Mouse (Mus musculus): ENCODE results near the gene Tmem184b.

Tmem184b gene

DNA sequence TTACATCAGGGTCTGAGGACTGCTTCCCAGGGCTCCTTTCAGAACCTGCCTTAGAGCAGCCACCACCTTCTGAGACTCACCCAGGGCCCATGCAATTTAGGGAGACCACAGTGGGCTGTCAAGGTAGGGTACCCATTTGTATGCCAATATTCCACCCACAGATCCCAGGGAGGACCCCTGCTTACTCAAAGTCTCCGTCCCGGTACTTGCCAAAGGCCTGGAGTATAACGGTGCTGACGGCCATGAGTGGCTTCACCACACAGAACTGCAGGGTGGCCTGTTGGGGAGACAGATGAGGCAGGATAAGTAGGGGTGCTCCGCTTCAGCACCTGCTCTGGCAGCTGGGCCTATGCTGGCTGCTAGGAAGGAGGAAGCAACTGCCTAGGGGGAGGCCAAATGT lies 37.0 kb downstream of the Tmem184b start:
- no peak for DNase-seq (ENCODE audit: low read depth)

DNA sequence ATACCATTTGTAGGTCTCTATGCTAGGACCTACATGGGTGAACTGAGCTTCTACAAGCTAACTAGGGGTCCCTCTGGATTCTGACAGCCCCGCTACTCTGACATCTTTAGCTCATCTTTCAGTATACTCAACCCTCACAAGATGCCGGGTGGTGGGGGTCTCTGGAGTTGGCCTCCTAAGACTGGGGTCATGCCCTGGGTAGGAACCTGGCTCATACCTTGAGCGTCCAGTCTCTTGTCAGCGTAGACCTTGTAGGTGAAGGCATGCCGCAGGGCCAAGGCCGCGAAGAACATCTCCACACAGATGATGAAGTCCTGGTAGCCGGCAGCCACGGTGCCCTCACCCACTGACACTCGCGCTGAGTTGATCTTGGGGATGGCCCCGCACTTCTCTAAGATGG lies 38.3 kb downstream of the Tmem184b start:
- DNase-seq (ENCODE audit: low read depth), result no peak

DNA sequence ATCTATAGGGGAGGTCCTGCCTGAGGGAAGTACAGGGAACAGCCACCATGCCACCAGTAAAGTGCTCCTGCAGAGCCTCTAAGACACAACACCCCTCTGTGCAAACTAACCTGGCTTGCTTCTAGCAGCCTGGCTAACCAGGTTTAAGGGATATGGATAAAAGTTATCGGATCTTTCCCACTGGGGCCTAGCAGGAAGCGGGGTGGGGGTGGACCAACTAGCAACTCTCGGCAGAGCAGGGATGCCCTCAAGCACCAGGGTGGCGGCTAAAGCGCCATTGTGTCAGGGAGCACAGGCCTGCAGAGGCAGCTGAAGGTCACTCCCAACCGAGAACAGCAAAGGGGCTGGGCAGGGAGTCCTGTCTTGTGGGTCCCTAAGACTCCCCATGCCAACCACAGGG lies 39.2 kb downstream of the Tmem184b start:
- DNase-seq (ENCODE audit: low read depth), result no peak

DNA sequence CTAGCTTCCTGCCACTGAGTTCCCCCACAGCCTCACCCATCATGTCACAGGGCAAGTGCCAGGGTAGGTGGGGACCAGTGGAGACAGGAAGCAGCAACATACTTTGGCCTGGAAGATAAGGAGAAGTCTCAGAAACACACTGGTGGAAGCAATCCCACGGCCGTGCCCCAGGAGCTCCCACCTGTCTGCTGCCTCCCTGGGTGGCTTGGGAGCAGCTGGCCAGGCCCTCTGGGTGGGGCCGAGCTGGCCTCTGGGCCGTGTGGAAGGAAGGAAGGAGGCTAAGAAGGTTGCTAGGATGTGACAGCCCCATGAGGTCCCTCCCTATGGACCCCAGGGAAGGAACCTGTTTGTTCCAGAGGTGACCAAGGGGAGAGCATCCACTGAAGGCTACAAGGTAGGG lies 42.3 kb downstream of the Tmem184b start:
- DNase-seq (ENCODE audit: low read depth), result no peak

DNA sequence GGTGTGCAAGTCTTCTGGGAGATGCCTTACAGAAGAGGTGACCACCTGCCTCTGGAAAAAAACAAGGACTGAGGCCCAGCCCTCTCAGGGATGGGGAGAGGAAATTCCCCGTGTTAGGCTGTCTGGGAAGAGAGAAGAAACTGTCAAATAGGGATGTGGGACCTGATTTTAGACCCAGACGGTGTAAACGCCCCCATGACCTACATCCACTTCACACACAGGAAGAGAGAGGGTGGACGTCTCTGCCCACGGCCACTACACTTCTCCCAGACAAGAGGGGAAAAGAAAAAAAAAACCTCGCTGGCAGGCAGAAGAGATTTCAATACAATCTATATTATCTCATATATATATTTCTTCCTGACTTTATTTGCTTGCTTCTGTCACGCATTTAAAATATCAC lies 43.0 kb downstream of the Tmem184b start:
- no peak for DNase-seq (ENCODE audit: low read depth)

DNA sequence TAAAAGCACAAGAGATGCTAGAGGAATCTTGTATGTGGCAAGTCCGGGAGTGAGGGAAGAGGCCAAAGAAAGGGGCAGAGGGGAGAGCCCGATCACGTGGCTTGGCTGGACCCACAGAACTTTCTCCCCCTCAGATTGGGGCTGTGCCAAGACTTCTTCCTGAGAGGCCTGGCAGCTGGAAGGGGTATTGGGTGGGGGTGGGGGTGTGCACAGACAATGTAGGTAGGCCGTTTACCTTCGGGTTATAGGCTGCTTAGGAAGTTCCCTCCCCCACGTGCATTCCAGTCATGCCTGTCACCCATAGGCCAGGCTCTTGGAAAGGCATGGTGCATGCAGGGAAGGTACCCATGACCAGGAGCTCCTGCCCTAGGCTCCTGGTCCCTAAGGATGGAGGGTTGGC lies 43.4 kb downstream of the Tmem184b start:
- no peak for DNase-seq (ENCODE audit: low read depth)

DNA sequence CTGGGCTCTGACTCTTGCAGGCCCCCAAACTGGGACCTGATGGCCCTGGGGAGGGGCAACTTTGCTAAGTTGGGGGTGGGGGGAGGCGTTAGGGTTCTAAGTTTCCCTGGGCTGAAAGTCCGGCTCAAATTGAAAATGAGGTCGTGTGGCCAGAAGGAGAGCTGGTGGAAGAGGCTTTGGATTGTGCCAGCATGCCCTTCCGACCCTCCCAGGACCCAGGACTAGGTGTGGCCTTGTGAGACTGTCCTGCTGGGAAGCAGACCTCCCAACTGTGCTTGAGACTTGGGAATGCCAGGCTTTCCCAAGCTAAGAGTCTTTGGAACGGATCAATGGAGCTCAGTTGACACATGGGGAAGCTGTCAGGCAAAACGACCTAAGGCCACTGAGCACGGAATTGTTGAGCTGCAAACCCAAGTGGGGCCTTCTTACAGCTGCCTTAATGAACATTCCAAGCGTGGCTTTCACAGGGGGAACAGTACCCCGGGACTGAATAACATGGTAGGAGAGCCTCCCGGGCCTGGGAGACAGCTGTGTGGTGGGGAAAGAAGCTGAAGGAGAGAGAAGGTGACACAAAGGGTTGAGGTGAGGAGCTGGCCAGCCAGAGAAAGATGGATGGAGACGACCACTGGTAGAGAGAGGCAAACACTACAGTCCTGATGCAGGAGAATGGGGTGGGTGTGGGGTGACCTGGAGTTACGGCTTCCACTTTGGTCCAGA lies 45.2 kb downstream of the Tmem184b start:
- no peak for DNase-seq (ENCODE audit: low read depth)

DNA sequence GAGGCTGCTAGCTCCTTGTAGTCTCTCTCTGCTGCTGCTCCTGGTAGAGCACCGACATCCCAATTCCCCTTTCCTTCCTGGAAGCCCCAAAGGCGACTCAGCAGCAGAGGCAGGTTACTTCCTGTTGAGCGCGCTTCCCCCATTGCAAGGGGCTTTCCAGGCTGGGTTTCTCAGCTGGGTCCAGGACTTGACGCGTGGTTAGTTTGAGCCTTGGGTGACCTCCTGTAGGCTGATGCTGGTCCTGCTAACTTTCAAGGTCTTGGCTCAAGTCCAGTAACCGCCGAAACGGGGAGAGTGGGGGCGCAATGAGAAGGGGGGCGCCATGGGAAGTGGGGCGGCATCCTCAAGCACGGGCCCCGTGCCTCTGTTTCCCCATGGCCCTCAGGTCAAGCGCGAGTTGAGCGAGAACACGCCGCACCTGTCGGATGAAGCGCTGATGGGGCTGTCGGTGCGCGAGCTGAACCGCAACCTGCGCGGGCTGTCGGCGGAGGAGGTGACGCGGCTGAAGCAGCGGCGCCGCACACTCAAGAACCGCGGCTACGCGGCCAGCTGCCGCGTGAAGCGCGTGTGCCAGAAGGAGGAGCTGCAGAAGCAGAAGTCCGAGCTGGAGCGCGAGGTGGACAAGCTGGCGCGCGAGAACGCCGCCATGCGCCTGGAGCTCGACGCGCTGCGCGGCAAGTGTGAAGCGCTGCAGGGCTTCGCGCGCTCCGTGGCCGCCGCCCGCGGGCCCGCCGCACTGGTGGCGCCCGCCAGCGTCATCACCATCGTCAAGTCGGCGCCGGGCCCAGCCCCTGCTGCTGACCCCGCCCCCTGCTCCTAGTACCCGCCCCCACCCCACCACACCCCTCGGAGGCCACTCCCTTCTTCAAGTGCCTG lies 46.1 kb downstream of the Tmem184b start:
- DNase-seq (ENCODE audit: low read depth), result no peak

DNA sequence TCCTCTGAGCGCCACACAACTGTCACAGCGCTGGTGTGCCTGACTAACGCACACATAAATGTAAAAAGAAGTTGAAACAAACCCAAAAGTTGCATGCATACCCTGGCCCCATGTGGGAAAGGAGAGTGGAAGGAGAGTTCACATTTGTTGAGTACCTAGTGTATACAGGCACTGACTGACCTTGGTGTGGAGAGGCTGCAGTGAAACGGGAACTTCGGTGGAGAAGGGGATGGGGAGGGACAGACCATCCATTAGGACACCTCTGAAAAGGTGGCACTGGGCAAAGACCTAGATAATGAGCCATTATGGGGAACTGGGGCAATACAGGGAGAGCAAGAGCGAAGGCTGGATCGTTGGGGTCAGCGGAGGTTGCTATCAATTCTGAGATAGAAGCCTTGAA lies 46.9 kb downstream of the Tmem184b start:
- DNase-seq (ENCODE audit: low read depth), result no peak

DNA sequence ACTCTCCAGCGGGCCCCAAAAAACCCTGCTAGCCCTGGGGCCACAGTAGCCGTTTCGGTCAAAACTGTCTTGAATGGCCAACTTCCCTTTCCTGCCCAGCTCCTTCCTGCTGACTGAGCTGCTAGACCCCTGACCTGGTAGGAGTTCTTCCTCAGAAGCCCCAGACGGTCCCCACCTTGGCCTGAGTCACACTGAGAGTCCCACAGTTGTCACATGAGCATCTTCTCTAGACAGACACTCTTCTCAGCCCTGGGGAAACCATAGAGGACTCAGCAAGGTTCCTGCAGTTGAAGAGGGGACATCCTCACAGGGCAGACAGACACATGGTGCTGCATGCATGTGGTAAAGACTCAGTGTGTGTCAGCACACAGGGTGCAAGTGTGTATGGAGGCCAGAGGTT lies 48.8 kb downstream of the Tmem184b start:
- no peak for DNase-seq (ENCODE audit: low read depth)

DNA sequence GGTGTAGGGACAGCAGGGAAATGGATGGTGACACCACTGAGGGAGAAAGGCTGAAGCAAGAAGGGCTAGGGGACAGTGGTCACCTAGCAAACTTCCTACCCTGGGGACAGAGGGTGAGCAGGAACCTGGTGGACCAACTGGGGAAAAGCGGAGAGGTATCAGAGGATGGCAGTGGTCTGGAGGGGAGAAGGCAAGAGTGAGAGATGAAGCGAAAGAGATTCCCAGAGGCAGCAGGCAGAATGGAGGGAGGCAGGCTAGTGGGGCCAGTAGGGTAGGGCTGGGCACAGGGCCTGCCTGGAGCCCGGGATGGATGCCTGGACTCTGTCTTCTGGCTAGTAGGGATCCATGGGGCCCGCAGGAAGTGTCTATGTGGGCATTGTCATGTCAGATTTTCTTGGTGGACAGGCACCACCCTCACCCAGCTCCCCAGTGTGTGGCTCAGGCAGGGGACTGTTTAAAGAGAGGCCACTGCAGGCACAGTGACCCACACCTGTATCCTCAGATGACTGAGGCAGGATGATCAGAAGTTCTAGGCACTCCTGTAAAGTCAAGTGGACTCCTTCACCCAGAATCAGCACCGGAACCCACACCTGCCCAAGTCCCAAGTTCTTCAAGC lies 49.6 kb downstream of the Tmem184b start:
- DNase-seq (ENCODE audit: low read depth), result no peak

DNA sequence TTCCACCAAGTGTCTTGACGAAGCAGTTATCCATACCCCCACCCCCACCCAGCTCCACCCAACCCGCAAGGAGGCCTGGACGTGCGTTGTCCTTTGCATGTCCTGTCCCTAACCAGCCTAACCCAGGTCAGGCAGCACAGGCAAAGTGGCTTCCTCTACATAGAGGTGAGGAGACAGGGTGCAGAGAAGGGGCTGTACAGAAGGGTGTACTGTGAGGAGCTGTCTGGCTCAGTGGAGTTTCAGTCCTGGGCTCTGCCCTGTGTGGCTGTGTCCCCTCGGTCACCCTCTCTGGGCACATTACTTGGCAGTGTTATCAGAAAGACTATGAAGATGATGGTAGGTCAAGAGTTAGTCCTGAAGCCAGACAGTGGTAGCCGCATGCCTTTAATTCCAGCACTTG lies 50.9 kb downstream of the Tmem184b start:
- no peak for DNase-seq (ENCODE audit: low read depth)

DNA sequence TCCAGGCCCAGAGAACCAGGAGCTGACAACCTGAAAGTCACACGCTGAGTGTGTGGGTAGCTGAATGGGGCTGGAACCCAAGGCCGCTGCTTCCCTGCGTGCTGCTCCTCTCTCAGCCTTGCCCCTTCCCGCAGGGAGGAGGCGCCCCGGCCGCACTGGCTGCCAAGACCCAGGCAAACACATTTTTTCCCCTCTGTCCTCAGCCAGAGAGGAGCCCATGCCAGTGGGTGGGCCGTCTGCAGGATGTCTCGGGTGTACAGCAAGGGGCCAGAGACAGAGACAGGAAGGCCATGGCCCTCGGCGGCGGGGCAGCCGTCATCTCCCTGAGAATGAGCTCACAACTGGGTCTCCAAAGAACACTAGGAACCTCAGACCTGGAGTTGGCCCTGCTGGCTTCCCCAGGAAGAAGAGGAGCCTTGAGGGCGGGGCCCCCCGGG lies 52.0 kb downstream of the Tmem184b start:
- no peak for DNase-seq (ENCODE audit: low read depth)

DNA sequence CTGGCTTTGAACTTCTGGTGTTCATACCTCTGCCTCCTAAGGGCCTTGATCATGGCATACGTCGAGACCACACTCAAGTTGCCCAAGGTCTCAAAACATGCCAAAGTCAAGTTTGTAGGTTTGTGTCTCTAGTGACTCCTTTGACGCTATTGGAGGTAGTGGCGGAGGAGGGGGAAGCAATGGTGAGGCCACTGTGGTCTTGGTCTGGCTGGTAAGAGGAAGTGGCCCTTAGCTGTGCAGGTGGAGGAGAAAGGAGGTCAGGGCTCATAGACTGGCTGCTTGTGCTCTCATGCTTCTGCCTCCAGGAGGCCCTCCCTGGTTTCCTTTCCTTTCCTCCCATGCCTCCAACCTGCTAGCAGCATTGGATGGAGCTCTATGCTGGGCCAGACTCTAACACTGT lies 52.5 kb downstream of the Tmem184b start:
- DNase-seq (ENCODE audit: low read depth), result no peak

DNA sequence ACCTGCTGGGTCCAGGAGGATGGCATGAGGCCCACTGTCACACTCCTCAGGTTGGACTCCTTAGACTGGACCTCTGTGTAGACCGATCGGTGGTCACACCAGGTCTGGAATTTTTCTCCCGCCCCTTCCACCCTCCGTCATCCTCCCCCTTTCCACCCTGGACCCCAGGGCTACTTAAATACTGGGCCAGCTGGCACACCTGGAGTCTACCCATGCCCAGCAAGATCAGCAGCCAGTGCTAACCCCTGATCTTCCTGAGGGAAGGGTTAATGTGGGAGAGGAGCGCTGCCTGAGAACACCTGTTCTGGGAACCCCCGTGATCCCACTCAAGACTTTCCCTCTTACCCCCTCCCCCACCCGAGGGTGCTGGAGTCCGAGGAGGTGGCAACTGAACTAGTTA lies 54.7 kb downstream of the Tmem184b start:
- DNase-seq (ENCODE audit: low read depth), result no peak

DNA sequence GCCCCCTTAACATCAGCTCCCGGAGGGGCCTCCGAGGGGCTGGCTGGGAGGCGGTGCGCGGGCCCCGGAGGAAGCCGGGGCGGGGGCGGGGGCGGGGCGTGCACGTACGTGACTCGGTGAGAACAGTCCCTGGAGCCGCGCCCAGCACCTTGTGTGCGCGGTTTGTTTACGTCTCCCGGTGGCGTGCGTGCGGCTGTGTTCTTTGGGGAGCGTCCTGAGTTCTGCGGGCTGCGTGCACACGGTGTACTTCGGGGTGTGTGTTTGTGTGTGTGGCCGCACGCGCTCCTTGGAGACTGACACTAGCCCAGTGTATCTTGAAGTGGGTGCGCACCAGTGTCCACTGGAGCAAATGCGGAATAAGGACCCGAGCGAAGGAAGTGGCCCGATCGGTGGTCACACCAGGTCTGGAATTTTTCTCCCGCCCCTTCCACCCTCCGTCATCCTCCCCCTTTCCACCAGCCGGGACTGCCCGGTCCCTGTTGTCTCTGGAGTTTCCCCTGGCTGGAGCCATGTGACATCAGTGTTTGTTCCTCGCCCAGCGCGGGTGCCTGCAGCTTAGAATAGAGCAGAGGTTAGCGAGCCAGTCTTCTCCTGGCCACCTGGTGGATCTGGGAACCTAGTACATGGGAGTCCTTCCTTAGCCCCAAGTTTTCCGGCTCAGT lies 55.4 kb downstream of the Tmem184b start:
- no peak for DNase-seq (ENCODE audit: low read depth)

DNA sequence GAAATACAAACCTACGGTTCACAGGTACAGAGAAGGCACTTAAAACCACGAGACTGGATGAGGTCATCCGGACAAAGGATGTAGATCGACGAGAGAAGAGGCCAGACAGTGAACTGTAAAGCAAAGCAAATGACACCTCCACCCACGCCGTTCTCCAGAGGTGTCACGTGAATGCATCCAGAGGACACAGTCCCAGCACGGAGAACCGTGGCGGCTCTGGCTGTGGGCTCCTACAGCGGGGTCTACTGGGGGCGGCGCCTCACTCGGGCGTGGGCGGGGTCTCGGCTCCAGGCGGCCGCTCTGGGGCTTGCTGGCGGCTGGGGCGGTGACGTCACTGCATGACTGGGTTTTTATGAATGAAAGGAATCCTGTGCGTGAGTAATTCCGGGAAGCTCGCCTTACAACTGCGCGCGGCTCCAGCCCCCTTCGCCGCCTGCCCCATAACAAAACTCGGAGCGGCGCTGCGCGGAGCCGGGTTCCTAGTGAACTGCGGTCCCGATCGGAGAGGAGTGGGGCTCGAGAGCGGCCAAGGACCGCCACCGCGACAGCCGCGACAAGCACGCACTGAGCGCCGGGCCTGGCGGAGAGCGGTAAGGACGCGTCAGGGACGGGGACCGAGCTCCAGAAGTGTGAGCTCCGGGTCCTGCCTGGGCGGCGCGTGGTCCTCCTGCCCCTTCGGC lies 56.1 kb downstream of the Tmem184b start:
- DNase-seq (ENCODE audit: low read depth), result peak; percentile 82

DNA sequence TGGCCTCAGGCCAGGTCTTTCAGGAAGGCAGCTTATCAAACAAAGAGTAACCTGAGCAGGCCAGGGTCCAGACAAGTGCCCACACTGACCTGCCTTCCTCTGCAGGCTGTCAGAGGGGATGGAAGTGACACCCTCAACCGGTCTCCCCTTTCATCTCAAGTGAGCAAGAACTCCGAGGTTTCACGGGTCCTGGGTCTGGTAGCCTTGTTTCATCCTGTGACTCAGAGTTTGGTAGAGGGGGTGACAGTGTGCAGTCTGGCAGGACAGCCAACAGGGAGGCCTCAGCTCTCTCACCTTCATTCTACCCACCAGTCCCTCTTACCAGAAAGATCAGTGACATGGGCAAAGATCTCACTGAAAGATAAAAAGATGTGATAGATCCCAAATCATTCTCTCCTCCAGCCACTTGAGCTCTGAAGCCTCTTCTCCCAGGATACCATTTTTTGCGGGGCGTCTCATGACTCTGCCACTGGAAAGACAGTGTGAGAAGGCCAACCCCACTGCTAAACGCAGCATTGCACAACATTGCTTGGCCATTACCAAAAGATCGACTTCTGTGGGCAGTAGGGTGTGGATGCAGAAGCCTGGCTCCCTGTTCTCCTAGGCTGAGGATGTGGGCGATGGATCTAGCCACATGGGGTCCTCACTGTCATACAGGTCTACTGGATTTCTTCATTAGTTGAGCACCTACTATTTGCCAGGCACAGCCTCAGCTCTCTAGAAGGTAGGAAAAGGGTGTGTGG lies 57.1 kb downstream of the Tmem184b start, which contains the start of gene Maff:
TSS of gene Maff (plus strand) at position 571 of the 743 bp plus-strand sequence.
- no peak for DNase-seq (ENCODE audit: low read depth)

DNA sequence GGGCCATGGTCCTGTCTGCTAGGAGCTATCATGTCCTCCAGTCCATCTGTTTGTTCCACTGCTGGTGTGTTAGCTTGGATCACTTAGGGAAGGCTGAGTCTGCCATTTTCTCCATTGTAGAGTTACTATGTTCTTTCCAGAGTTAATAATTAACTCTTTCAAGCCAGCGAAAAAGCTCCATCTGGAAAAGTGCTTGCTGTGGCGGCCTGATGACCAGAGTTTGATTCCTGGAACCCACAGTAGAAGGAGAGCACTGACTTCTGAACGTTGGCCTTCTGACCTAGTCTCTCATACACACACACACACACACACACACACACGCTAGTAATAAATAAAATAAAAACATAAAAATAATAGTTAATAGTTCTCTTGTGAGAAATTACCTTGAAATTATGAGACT lies 58.7 kb downstream of the Tmem184b start:
- DNase-seq (ENCODE audit: low read depth), result no peak

DNA sequence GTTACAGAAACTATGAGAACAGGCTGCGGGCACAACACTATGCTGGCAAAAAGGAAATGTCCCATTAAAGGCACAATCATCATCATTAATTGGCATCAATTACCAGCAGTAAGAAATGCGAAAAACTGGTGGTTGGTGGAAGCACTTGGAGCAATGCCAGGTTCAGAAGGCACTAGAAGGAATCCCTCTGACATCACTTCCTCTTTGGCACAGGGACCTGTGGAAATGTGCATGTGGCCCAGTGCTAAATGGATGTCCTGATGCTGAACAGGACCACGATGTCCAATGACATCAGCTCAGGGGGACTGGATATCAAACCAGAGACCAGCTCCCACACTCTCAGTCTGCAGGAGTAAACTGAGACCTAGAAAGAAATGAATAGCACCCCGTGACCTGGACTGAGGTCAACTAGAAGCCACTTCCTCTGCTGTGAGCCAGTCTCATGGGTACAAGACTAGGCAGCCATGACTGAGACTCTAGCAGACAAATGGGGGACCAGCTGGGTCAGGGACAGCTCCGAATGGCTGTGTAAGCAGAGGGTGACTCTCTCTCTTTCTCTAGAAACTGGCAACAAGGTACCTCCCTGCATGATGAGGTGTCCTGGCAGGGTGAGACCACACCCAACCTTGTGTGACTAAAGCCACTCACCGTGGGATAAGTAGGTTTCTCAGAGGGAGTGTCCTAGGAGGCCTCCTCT lies 60.6 kb downstream of the Tmem184b start:
- DNase-seq (ENCODE audit: low read depth), result no peak

DNA sequence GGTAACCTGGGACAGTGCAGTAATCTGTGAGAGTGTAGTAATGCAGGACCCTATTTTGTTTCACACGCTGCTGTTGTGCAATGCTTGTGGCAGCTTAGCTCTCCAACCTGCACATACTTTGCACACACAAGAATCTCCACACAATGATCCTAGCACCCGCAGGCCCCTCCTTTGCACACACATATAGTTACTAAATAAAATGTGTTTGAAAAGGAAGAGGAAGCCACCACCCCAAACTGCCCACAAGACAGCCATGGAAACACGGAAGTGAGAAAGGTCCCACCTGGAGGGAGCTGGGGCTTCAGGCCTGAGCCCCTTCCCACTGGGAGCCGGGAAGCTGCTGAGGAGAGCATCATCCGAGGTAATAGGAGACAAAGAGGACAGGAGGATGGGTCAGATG lies 64.4 kb downstream of the Tmem184b start:
- no peak for DNase-seq (ENCODE audit: low read depth)
